ENCODE assay signal across 8 mouse cellular contexts in the genomic region with DNA sequence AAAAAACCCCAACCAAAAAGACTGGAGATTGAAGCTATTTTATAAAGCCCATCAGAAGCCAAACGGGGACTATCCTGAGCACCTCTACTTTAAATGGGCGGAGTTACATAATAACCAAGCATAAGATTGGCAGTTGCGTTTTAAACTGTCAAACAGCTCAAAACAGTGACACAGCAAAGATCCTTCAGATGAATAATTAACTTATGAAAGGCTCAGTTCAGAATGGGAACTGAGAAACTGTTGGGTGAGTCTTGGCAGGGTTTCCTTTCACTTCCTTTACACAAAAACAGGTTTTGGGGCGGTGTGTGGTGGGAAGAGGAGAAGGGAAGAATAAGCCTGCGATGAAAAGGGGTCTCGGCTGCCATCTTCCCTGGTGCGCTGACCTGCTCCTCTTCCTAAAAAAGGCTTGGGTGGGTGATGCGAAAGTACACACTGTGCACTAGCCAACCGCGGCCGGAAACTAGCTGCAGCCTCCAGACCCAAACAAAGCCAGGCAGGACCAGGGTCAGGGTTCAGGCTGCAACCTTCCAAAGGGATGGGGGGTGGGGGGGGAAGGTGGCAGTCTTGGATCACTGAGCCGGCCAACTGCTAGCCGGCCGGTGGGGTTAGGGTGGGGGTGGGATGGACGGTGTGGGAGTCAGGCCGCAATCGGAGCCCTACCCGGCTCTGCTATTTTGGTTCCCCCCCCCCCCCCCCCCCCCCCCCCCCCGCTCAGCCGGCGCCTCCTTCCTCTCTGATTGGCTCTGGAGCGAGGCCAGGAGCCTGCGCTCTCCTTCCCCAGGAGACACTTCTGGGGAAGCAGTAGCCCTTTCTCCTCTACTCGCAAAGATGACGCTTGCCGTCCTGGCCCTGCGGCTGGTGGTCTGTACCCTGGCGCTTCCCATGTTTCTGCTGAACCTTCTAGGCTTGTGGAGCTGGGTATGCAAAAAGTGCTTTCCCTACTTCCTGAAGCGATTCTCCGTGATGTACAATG. TPM values are rescaled to one million over a fixed set of nuclear protein-coding genes. Genes with fewer than 3 reads are reported as not detected.
DNase-seq lines count a peak whose midpoint lies in the region; ATAC-seq and TF ChIP-seq lines count a peak whose summit lies in the region.

Gene Mettl7a1 (plus strand): TSS at position 122 of the 973 bp plus-strand sequence.

- TF ChIP-seq CTCF in lung, embryonic 14.5 days (IDR thresholded peaks at IDR 0.05; ENCODE audit: low read depth), result no peak

- DNase-seq in MEL-GATA-1-ER (ENCODE audit: extremely low read depth, low read depth), result peak; percentile 98
- DNase-seq in cerebellum, adult 8-10 months, result peak; percentile 83
- DNase-seq in forelimb bud, embryonic 11.5 days (ENCODE audit: low read depth, low spot score), result peak; percentile 62
- peak; percentile 87 for DNase-seq in heart, postnatal 4 days
- DNase-seq in layer of hippocampus, adult 8-10 months (ENCODE audit: low spot score in 2 of 2), result peak; percentile 78 to 83
- peak; percentile 89 for DNase-seq in lung, embryonic 14.5 days
- DNase-seq in thymus, adult 18-20 months, result peak; percentile 55 to 66

- peak within 1 kb of the TSS; percentile 85 for H3K4me2 ChIP-seq in lung, embryonic 14.5 days

- peak within 1 kb of the TSS; percentile 64 for H3K9ac ChIP-seq in lung, embryonic 14.5 days

- no peaks in the 10 kb centered on the region for H3K9me3 ChIP-seq in lung, embryonic 14.5 days (ENCODE audit: low read depth, low read length)

- H3K27me3 ChIP-seq in lung, embryonic 14.5 days (ENCODE audit: insufficient read depth, low read length), result no peaks in the 10 kb centered on the region

- peak within 1 kb of the TSS; percentile 86 for H3K27ac ChIP-seq in lung, embryonic 14.5 days (ENCODE audit: low read depth)

- H3K4me3 ChIP-seq in lung, embryonic 14.5 days (ENCODE audit: low read depth, low read length), result peak within 1 kb of the TSS; percentile 39

- no peaks in the 10 kb centered on the region for H3K4me1 ChIP-seq in lung, embryonic 14.5 days (ENCODE audit: insufficient read depth)

- peak; percentile 84 for ATAC-seq in lung, embryonic 14.5 days (ENCODE audit: insufficient read depth)
- ATAC-seq in neutrophil, adult 5-6 weeks (ENCODE audit: extremely low read depth, insufficient number of reproducible peaks, low FRiP score, poor library complexity, severe bottlenecking), result peak; percentile 67

- no peaks in the 10 kb centered on the region for H3K36me3 ChIP-seq in lung, embryonic 14.5 days (ENCODE audit: insufficient read depth)

- 2% methylated on average over 24 of the region's 30 CpGs for WGBS in lung, embryonic 14.5 days

RNA-seq across cellular contexts. Expression of gene Mettl7a1, which starts in this region (rescaled TPM):
- total RNA-seq in heart, postnatal 4 days (2021), result 10 to 100 TPM in 1 of 2 experiments, 1 to 10 TPM in 1; 8.8 to 13.1 TPM
- 10 to 100 TPM; 35.0 to 49.9 (median 40.9) TPM for total RNA-seq in layer of hippocampus, adult 8-10 months (2022)
- 2.7 and 2.9 TPM in 2 replicates for polyA plus RNA-seq in lung, embryonic 14.5 days (2014; fragmentation: Nextera tagmentation; extraction: Ambion mirVana)
- total RNA-seq in neutrophil, adult 5-6 weeks (2017), result 18.3 and 21.2 TPM in 2 replicates

Comparison
In these comparisons a context has a peak if more than half of its experiments do, and no peak if none do; other contexts are left out.
1. Peak in every context shown above with its lines: DNase-seq, ATAC-seq, H3K4me3 ChIP-seq and H3K27ac ChIP-seq.